Mouse (Mus musculus) lung, adult 10 weeks (tissue): ENCODE results near the gene Tmbim1. TPM values are rescaled to one million over a fixed set of nuclear protein-coding genes. Genes with fewer than 3 reads are reported as not detected.

Source experiments
- polyA plus RNA-seq: library from polyadenylated mRNA; stranded (reverse); fragments of 350-450 nt; fragmentation: Illumina TruSeq; extraction: RNeasy Lipid Tissue Mini Kit (QIAGEN cat#74804); gene quantifications from one replicate; pipeline ENCODE4 v1.2.3, GENCODE M21; 2014; ENCODE audit warnings: low read depth, low replicate concordance; ENCODE audit not compliant: insufficient read depth

Gene Tmbim1
- 122 TPM for polyA plus RNA-seq

DNA sequence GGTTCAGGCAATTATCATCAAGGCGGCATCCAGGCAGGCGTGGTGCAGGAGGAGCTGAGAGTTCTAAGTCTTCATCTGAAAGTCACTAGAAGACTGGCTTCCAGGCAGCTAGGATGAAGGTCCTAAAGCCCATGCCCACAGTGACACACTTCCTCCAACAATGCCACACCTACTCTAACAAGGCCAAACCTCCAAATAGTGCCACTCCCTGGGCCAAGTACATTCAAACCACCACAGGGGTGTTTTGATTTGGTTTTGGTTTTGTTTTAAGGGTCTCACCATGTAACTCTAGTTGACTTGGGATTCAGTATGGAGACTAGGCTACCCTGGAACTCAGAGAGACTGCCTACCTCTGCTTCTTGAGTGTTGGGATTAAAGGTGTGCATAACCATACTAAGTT lies at the start of gene Tmbim1:
Gene Tmbim1 (minus strand): TSS at position 101 of the 400 bp plus-strand sequence.

DNA sequence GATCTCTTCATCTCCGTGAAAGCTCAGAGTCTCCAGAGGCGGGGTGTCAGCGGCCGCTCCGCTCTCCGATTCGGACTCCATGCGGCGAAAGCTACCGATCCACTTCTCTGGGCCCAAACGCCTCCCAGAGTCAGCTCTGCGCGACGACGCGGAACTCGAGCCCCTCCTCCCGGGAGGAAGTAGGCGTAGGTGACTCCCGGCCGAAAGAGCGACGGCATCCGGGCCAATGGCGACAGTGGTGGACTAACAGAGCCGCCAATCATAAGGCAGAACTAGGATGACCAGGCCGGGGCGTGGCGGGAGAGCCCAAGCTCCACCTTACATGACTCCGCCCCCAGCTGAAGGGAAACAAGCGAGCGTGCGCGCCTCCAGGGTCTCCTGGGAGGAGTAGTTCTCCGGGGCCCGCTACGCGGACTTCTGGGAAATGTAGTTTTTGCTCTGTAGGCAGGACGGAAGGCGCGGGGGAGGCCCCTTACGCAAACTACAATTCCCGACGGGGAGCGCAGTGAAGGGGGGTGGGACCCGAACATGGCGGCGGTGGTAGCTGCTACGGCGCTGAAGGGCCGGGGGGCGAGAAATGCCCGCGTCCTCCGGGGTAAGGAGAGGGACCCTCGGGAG lies 20.8 kb downstream of the Tmbim1 start, which contains the start of the genes Aamp and Pnkd:
Gene Aamp (minus strand): TSS at position 196 of the 618 bp plus-strand sequence.
Gene Pnkd (plus strand): TSS at position 388 of the 618 bp plus-strand sequence.

DNA sequence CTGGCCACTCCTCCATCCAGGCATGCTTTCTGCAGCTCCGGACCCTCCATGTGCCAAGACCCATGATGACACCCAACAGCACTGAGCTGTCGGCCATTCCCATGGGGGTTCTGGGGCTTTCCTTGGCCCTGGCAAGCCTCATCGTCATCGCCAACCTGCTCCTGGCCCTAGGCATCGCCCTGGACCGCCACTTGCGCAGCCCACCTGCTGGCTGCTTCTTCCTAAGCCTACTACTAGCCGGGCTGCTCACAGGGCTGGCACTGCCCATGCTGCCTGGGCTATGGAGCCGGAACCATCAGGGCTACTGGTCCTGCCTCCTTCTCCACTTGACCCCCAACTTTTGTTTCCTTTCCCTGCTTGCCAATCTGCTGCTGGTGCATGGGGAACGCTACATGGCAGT lies 26.9 kb downstream of the Tmbim1 start, which contains the start of gene Gpbar1:
Gene Gpbar1 (plus strand): TSS at position 13 of the 400 bp plus-strand sequence.

Other genes with a start within 250 kb of the Tmbim1 start
- gene Tns1, start 181.2 kb downstream of the Tmbim1 start, polyA plus RNA-seq, result 139 TPM
- gene Rufy4, start 180.1 kb downstream of the Tmbim1 start, polyA plus RNA-seq, result 1.8 TPM
- 3.5 TPM for gene Cxcr2, start 151.6 kb downstream of the Tmbim1 start, polyA plus RNA-seq
- 0.51 TPM for gene Cxcr1, start 111.0 kb downstream of the Tmbim1 start, polyA plus RNA-seq
- gene Arpc2, start 69.5 kb downstream of the Tmbim1 start, polyA plus RNA-seq, result 238 TPM
- not detected for gene Gpbar1, start 27.1 kb downstream of the Tmbim1 start, polyA plus RNA-seq
- gene Aamp, start 20.9 kb downstream of the Tmbim1 start, polyA plus RNA-seq, result 124 TPM
- gene Pnkd, start 20.7 kb downstream of the Tmbim1 start, polyA plus RNA-seq, result 67.9 TPM
- gene Catip, start 56.5 kb upstream of the Tmbim1 start, polyA plus RNA-seq, result 6.8 TPM
- 9.3 TPM for gene Slc11a1, start 69.6 kb upstream of the Tmbim1 start, polyA plus RNA-seq
- gene Ctdsp1, start 85.9 kb upstream of the Tmbim1 start, polyA plus RNA-seq, result 77.0 TPM
- gene Vil1, start 103.8 kb upstream of the Tmbim1 start, polyA plus RNA-seq, result 0.31 TPM
- gene Cnot9, start 200.4 kb upstream of the Tmbim1 start, polyA plus RNA-seq, result 9.2 TPM
- gene Plcd4, start 237.3 kb upstream of the Tmbim1 start, polyA plus RNA-seq, result 0.43 TPM
- gene Usp37, start 238.7 kb upstream of the Tmbim1 start, polyA plus RNA-seq, result 3.3 TPM